Mouse (Mus musculus) kidney, embryonic 14.5 days (tissue): ENCODE results near the gene Phtf2. TPM values are rescaled to one million over a fixed set of nuclear protein-coding genes. Genes with fewer than 3 reads are reported as not detected.

Experiments used
- ATAC-seq: fragments of 200-750 bp; cut with Nextera tagmentation; 2 replicates; pipeline ENCODE4 v1.8.0; 2017; ENCODE audit warnings: moderate number of reproducible peaks, mild to moderate bottlenecking, moderate TSS enrichment, moderate library complexity; ENCODE audit not compliant: low FRiP score, low TSS enrichment
- H3K27ac ChIP-seq: fragments of 300-500 bp; sonication (generic); 2 replicates; pipeline ENCODE4 v1.5.1; 2014; ENCODE audit warnings: low read depth, mild to moderate bottlenecking, low read length, moderate library complexity, mixed read lengths
- H3K27me3 ChIP-seq: fragments of 300-500 bp; sonication (generic); 2 replicates; pipeline ENCODE4 v1.6.1; 2014; ENCODE audit warnings: mild to moderate bottlenecking, low read length; ENCODE audit not compliant: control insufficient read depth, insufficient read depth
- H3K36me3 ChIP-seq: fragments of 300-500 bp; sonication (generic); 2 replicates; pipeline ENCODE4 v1.6.1; 2014; ENCODE audit warnings: low read length, mixed read lengths; ENCODE audit not compliant: control insufficient read depth, insufficient read depth
- H3K4me1 ChIP-seq: fragments of 300-500 bp; sonication (generic); 2 replicates; pipeline ENCODE4 v1.6.1; 2014; ENCODE audit warnings: low read length, mixed read lengths; ENCODE audit not compliant: control insufficient read depth, insufficient read depth
- H3K4me2 ChIP-seq: fragments of 300-500 bp; sonication (generic); replicated peaks from 2 replicates; pipeline ENCODE4 v1.6.1; 2014; ENCODE audit warnings: low read depth, mild to moderate bottlenecking, low read length
- H3K4me3 ChIP-seq: fragments of 300-500 bp; sonication (generic); 2 replicates; pipeline ENCODE4 v1.5.1; 2014; ENCODE audit warnings: mild to moderate bottlenecking, low read length
- H3K9ac ChIP-seq: fragments of 300-500 bp; sonication (generic); 2 replicates; pipeline ENCODE4 v1.6.1; 2014; ENCODE audit warnings: low read depth, mild to moderate bottlenecking, low read length, moderate library complexity
- H3K9me3 ChIP-seq: fragments of 300-500 bp; sonication (generic); 2 replicates; pipeline ENCODE4 v1.6.1; 2016; ENCODE audit warnings: low read length; ENCODE audit not compliant: control insufficient read depth
- WGBS: fragments of 180-500 bp; shearing (Covaris S2); extraction: QIAGEN DNeasy Blood & Tissue Kit; methylation state at CpG from one replicate; pipeline ENCODE4 v1.1.7; 2014; 5-methylcytosine and 5-hydroxymethylcytosine counted together
- polyA plus RNA-seq: library from polyadenylated mRNA; unstranded; fragments of >200 nt; fragmentation: Nextera tagmentation; extraction: Ambion mirVana; gene quantifications from 2 replicates; pipeline ENCODE4 v1.2.1, GENCODE M21; 2014

Phtf2 gene
- 8.2 and 18.9 TPM in 2 replicates for polyA plus RNA-seq

DNA sequence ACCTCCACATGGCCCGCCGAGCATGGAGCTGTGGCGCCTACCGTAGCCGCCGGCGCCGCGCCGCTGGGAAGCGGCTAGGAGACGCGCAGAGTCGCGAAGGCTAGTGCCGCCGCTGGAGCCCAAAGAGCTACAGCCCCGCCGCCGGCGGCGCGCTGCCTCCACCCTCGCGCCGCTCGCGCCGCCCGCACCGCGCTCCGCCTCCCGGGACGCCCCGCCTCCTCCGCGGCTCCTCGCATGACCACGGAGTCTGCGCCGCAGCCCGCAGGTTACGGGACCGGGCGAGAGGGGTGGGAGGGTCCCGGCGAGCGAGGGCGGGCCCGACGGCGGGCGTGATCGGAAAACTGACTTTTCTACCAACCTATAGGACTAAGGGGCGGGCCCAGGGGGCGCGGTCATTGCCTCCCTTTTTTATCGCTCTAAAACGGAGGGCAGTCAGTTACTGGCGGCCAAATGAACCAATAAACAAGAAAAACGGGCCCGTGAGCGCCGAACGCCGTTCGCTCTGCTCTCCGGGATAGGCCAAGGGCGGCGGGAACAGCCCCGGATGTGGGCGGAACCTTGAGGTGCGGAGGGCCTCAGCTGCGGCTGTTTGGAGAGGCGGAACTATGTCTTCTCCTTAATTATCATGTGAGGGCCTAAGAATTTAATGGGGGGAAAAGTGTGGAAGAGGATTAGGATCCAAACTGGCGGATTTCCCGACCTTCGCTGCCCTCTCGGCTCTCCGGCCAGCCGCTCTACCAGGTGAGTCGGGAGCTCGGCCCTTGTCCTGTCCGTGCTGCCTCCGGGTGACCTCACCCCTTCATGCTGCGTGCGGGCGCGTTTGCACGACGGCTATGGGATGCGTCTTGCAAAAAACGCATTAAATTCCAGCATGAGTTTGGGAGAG, at the start of gene Phtf2, which contains the start of gene Tmem60:
Gene Phtf2, minus strand, starts transcription at position 210 of the 886 bp plus-strand sequence.
Gene Tmem60, plus strand, starts transcription at position 277 of the 886 bp plus-strand sequence.
- peak within 1 kb of the TSS; percentile 60 for H3K4me2 ChIP-seq
- WGBS: under 1% methylated on average over 74 of the region's 94 CpGs

GRCm38 (mm10) chr5:20931300-20931699, 49.4 kb upstream of the Phtf2 start:
- 91% methylated on average over 3 of the region's 3 CpGs for WGBS

More for the DNA sequence above, at the start of gene Phtf2, which contains the start of gene Tmem60:
- Histone ChIP-seq H3K4me3 (peak within 1 kb of the TSS; percentile 85), H3K4me1 (peaks cover 8% of the 10 kb centered on the region), H3K9ac (peak within 1 kb of the TSS; percentile 90), H3K27me3 (no peaks in the 10 kb centered on the region), H3K36me3 (peaks cover 5% of the 10 kb centered on the region; the same call in 1 of the 2 replicates), H3K9me3 (no peaks in the 10 kb centered on the region), H3K27ac (peak within 1 kb of the TSS; percentile 90)
- peak; percentile 99 for ATAC-seq

GRCm38 (mm10) chr5:20930430-20930829, 48.5 kb upstream of the Phtf2 start:
- Histone ChIP-seq H3K9ac (no peak overlapping the region), H3K9me3 (no peaks in the 10 kb centered on the region), H3K4me2 (no peak overlapping the region), H3K36me3 (no peaks in the 10 kb centered on the region), H3K4me1 (no peaks in the 10 kb centered on the region), H3K4me3 (no peak overlapping the region), H3K27me3 (no peaks in the 10 kb centered on the region), H3K27ac (no peak overlapping the region)
- no peak for ATAC-seq

More at GRCm38 (mm10) chr5:20931300-20931699, 49.4 kb upstream of the Phtf2 start:
- Histone ChIP-seq H3K36me3 (no peaks in the 10 kb centered on the region), H3K27me3 (no peaks in the 10 kb centered on the region), H3K4me3 (no peak overlapping the region), H3K9me3 (no peaks in the 10 kb centered on the region), H3K4me1 (no peaks in the 10 kb centered on the region), H3K9ac (no peak overlapping the region), H3K27ac (no peak overlapping the region), H3K4me2 (no peak overlapping the region)
- ATAC-seq: no peak

DNA sequence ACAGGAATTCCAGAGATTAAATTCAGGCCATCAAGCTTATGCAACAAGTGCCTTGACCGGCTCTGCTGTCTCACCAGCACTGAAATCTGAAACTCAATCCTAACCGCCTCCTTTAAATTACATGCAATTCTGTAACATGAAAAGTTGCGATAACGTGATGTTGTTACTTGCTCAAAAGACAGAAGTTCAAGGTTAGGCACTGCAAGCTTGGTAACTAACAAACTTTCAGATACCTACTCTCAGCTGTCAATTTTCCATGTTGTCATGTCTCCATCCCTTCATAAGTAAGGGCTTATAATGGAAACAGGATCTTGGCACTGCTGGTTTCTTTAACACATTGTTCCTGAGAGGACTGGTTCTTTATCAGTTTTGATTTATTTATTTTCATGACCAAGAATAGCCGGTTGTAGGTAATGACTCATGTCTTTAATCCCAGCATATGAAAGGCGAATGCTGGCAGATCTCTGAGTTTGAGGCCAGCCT, 47.8 kb upstream of the Phtf2 start:
- ATAC-seq: no peak
- no peak overlapping the region for H3K9ac ChIP-seq
- no peak overlapping the region for H3K4me2 ChIP-seq
- no peaks in the 10 kb centered on the region for H3K27me3 ChIP-seq
- H3K4me3 ChIP-seq: no peak overlapping the region
- 50% methylated on average over 6 of the region's 6 CpGs for WGBS
- no peaks in the 10 kb centered on the region for H3K36me3 ChIP-seq
- H3K9me3 ChIP-seq: no peaks in the 10 kb centered on the region
- no peaks in the 10 kb centered on the region for H3K4me1 ChIP-seq
- H3K27ac ChIP-seq: no peak overlapping the region

DNA sequence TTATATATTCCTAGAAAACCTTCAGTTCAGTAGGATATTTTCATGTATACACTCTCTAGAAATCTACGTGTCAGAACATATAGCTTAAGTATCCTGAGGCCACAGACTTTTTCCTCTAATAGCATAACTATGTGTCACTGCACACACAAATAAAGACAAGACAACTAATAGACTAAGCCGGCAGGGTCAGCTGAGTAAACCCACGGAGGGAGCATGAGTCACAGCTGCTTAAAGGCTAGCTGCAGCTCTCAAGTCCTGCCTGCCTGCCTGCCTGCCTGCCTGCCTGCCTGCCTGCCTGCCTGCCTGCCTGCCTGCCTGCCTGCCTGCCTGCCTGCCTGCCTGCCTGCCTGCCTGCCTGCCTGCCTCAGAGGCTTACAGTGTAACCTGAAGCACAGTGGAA, 43.5 kb upstream of the Phtf2 start:
- H3K27me3 ChIP-seq: no peaks in the 10 kb centered on the region
- no peaks in the 10 kb centered on the region for H3K36me3 ChIP-seq
- H3K9me3 ChIP-seq: no peaks in the 10 kb centered on the region
- H3K4me2 ChIP-seq: no peak overlapping the region
- no peaks in the 10 kb centered on the region for H3K4me1 ChIP-seq
- ATAC-seq: no peak
- no peak overlapping the region for H3K27ac ChIP-seq
- 77% methylated on average over 3 of the region's 3 CpGs for WGBS
- no peak overlapping the region for H3K9ac ChIP-seq
- H3K4me3 ChIP-seq: no peak overlapping the region

GRCm38 (mm10) chr5:20924608-20925007, 42.7 kb upstream of the Phtf2 start:
- H3K36me3 ChIP-seq: 0 out of 2 replicates have a peak, but pooled peaks cover 1% of the 10 kb centered on the region
- H3K27ac ChIP-seq: no peak overlapping the region
- ATAC-seq: no peak
- no peak overlapping the region for H3K4me2 ChIP-seq
- WGBS: 69% methylated on average over 3 of the region's 3 CpGs
- H3K9ac ChIP-seq: no peak overlapping the region
- H3K4me1 ChIP-seq: no peaks in the 10 kb centered on the region
- H3K4me3 ChIP-seq: no peak overlapping the region
- no peaks in the 10 kb centered on the region for H3K27me3 ChIP-seq
- H3K9me3 ChIP-seq: no peaks in the 10 kb centered on the region

DNA sequence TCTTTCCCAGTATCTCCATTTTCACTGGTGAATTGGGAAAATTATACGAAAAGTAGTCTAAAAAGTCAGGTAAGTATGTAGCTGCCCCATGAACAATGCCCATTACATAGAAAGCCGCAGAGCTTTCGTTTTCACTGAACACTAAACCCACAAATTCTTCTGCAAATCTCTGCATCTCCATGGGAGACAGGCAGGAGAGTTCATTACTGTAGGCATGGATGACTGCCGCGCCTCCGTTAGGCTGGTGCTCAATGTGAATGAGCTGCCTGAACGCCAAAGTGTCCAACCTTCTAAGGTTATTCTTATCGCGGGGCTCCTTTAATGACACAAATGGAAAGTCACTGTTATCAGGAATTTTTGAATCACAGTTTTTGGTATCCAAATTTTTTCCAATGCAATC, 37.6 kb upstream of the Phtf2 start:
- no peak overlapping the region for H3K4me3 ChIP-seq
- H3K4me2 ChIP-seq: no peak overlapping the region
- H3K36me3 ChIP-seq: 0 out of 2 replicates have a peak, but pooled peaks cover 3% of the 10 kb centered on the region
- H3K27ac ChIP-seq: no peak overlapping the region
- no peaks in the 10 kb centered on the region for H3K4me1 ChIP-seq
- H3K9ac ChIP-seq: no peak overlapping the region
- no peaks in the 10 kb centered on the region for H3K9me3 ChIP-seq
- WGBS: 95% methylated on average over 9 of the region's 9 CpGs
- no peaks in the 10 kb centered on the region for H3K27me3 ChIP-seq
- no peak for ATAC-seq

- no peak for ATAC-seq
- 0 out of 2 replicates have a peak, but pooled peaks cover 3% of the 10 kb centered on the region for H3K36me3 ChIP-seq
- no peaks in the 10 kb centered on the region for H3K9me3 ChIP-seq
- no peak overlapping the region for H3K4me3 ChIP-seq
- H3K4me1 ChIP-seq: no peaks in the 10 kb centered on the region
- no peaks in the 10 kb centered on the region for H3K27me3 ChIP-seq
- H3K27ac ChIP-seq: no peak overlapping the region
- 94% methylated on average over 4 of the region's 4 CpGs for WGBS
- H3K4me2 ChIP-seq: no peak overlapping the region
- no peak overlapping the region for H3K9ac ChIP-seq
Observed at GRCm38 (mm10) chr5:20918967-20919366, 37.0 kb upstream of the Phtf2 start.
